Mouse (Mus musculus) neural tube, embryonic 14.5 days (tissue): ENCODE results near the gene Chchd6. TPM values are rescaled to one million over a fixed set of nuclear protein-coding genes. Genes with fewer than 3 reads are reported as not detected.

ENCODE experiments used
- ATAC-seq: fragments of 200-750 bp; cut with Nextera tagmentation; 2 replicates; pipeline ENCODE4 v1.8.0; 2017; ENCODE audit warnings: low read depth, mild to moderate bottlenecking, moderate TSS enrichment, moderate library complexity
- H3K27ac ChIP-seq: fragments of 300-500 bp; sonication (generic); 2 replicates; pipeline ENCODE4 v1.5.1; 2014; ENCODE audit warnings: low read depth, mild to moderate bottlenecking, control low read depth, low read length, moderate library complexity, mixed read lengths
- H3K27me3 ChIP-seq: fragments of 300-500 bp; sonication (generic); 2 replicates; pipeline ENCODE4 v1.6.1; 2014; ENCODE audit warnings: low read length; ENCODE audit not compliant: control insufficient read depth, insufficient read depth
- H3K36me3 ChIP-seq: fragments of 300-500 bp; sonication (generic); 2 replicates; pipeline ENCODE4 v1.6.1; 2014; ENCODE audit warnings: low read length, mixed read lengths; ENCODE audit not compliant: control insufficient read depth, insufficient read depth
- H3K4me1 ChIP-seq: fragments of 300-500 bp; sonication (generic); 2 replicates; pipeline ENCODE4 v1.6.1; 2014; ENCODE audit warnings: low read length; ENCODE audit not compliant: control insufficient read depth, insufficient read depth
- H3K4me2 ChIP-seq: fragments of 300-500 bp; sonication (generic); 2 replicates; pipeline ENCODE4 v1.6.1; 2014; ENCODE audit warnings: mild to moderate bottlenecking, low read depth, low read length, control low read depth
- H3K4me3 ChIP-seq: fragments of 300-500 bp; sonication (generic); 2 replicates; pipeline ENCODE4 v1.5.1; 2014; ENCODE audit warnings: low read depth, low read length, control low read depth, mixed read lengths
- H3K9ac ChIP-seq: fragments of 300-500 bp; sonication (generic); replicated peaks from 2 replicates; pipeline ENCODE4 v1.6.1; 2014; ENCODE audit warnings: low read depth, mild to moderate bottlenecking, control low read depth, low read length, mixed read lengths
- H3K9me3 ChIP-seq: fragments of 300-500 bp; sonication (generic); 2 replicates; pipeline ENCODE4 v1.6.1; 2016; ENCODE audit warnings: low read length; ENCODE audit not compliant: control insufficient read depth
- WGBS: fragments of 180-500 bp; shearing (Covaris S2); extraction: QIAGEN DNeasy Blood & Tissue Kit; methylation state at CpG from one replicate; pipeline ENCODE4 v1.1.7; 2014; 5-methylcytosine and 5-hydroxymethylcytosine counted together
- polyA plus RNA-seq: library from polyadenylated mRNA; unstranded; fragments of >200 nt; fragmentation: Nextera tagmentation; extraction: Ambion mirVana; gene quantifications from 2 replicates; pipeline ENCODE4 v1.2.1, GENCODE M21; 2014

The Chchd6 gene
- polyA plus RNA-seq, 1 experiment from 2014 or later = 218 TPM

DNA sequence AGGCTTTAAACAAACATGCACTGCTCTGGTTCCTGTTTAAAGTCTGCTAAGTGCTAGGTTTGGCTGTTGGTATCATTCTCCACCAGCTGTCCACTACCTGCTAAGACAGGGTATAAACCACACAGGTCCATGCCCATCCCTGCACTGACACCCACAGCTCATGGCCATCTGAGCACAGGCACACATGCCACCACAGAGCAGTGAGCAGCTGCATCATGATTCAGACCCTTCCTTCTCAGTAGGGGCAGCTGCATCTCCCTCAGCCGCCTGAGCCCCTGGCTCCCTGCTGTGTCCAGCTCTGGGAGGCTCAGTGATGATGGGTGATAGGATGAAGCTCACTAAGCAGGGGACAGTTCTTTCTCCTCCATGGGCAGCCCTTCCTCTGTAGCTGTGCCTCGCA lies 217.2 kb downstream of the Chchd6 start:
- Histone ChIP-seq H3K4me2 (no peak overlapping the region), H3K27me3 (no peaks in the 10 kb centered on the region), H3K9me3 (no peaks in the 10 kb centered on the region), H3K36me3 (no peaks in the 10 kb centered on the region), H3K4me1 (no peaks in the 10 kb centered on the region), H3K9ac (no peak overlapping the region), H3K27ac (no peak overlapping the region), H3K4me3 (no peak overlapping the region)
- no peak for ATAC-seq
- 65% methylated on average over 2 of the region's 2 CpGs for WGBS

DNA sequence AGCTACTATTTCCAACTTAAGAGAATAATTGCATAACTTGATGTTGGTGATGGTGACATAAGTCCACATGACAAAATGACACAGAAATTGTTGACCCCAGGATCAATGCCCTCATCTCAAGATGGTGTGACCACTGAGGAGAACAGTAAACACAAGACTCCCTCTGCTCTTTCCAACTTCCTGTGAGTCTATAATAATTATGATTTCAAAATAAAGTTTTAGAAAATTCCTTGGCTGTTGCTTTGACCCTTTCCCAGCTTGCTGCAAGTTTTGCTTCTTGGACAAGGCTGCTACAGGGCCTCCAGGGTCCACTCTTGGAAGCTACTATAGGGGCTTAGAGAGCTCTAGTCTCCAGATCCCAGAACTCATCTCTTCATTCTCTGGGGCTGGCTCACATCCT lies 226.6 kb downstream of the Chchd6 start:
- Histone ChIP-seq H3K4me3 (no peak overlapping the region), H3K36me3 (no peaks in the 10 kb centered on the region), H3K27ac (no peak overlapping the region), H3K27me3 (no peaks in the 10 kb centered on the region), H3K4me1 (no peaks in the 10 kb centered on the region), H3K4me2 (no peak overlapping the region), H3K9ac (no peak overlapping the region), H3K9me3 (no peaks in the 10 kb centered on the region)
- ATAC-seq = no peak

DNA sequence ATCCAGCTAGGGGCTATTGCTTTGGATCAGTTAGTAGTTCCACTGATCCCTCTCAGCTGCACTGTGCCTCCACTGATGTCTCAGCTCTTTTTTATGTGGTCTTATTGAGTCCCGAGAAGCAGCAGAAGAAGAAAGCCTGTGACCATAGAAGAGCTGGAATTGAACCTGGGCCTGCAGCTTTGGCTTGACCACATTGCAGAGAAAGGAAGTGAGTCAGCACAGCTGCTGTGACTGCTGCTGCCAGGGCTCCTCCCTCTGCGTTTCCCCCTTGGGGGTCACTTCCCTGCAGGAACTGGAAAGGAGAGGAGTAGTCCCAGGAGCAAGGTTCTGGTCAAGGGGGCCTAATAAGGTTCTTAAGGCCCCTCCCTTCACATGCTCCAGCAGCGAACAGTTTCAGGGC lies 231.1 kb downstream of the Chchd6 start:
- H3K9ac ChIP-seq = no peak overlapping the region
- 69% methylated on average over 3 of the region's 3 CpGs for WGBS
- ATAC-seq = no peak
- H3K27me3 ChIP-seq = no peaks in the 10 kb centered on the region
- H3K4me3 ChIP-seq = no peak overlapping the region
- H3K4me2 ChIP-seq = no peak overlapping the region
- H3K4me1 ChIP-seq = peaks cover 18% of the 10 kb centered on the region
- H3K27ac ChIP-seq = no peak overlapping the region
- no peaks in the 10 kb centered on the region for H3K9me3 ChIP-seq
- H3K36me3 ChIP-seq = no peaks in the 10 kb centered on the region

DNA sequence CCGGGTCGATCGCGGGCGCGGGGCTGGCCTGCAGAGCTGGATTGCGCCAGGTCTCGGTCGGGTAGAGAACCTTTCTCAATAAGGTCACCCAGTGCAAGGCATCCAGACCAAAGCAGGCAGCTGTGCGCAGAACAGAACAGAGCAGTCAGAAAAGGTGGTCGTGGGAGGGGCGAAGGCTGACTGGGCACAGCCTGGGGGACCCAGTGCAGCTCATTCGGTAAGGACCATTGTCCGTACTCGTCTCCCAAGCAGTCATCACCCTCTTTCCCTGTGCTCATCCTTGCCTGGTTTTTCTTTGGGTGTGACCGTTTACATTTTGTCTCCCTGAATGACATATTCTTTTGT lies 232.4 kb downstream of the Chchd6 start:
- H3K27ac ChIP-seq = peak overlapping the region; percentile 23; the same call in 1 of the 2 replicates
- H3K27me3 ChIP-seq = no peaks in the 10 kb centered on the region
- H3K9me3 ChIP-seq = no peaks in the 10 kb centered on the region
- 3% methylated on average over 16 of the region's 16 CpGs for WGBS
- H3K4me2 ChIP-seq = peak overlapping the region; percentile 92
- peak overlapping the region; percentile 99 for H3K4me3 ChIP-seq
- peaks cover 31% of the 10 kb centered on the region for H3K4me1 ChIP-seq
- H3K9ac ChIP-seq = peak overlapping the region; percentile 58
- no peaks in the 10 kb centered on the region for H3K36me3 ChIP-seq
- peak; percentile 44; the same call in 1 of the 2 replicates for ATAC-seq

GRCm38 (mm10) chr6:89362281-89363106 lies 233.0 kb downstream of the Chchd6 start, which contains the start of gene Plxna1:
TSS of gene Plxna1 (minus strand) at chr6:89362620.
- Histone ChIP-seq H3K9me3 (no peaks in the 10 kb centered on the region), H3K27ac (peak within 1 kb of the TSS; percentile 82), H3K36me3 (no peaks in the 10 kb centered on the region), H3K4me1 (peaks cover 31% of the 10 kb centered on the region), H3K4me3 (peak within 1 kb of the TSS; percentile 99), H3K27me3 (no peaks in the 10 kb centered on the region), H3K4me2 (peak within 1 kb of the TSS; percentile 92), H3K9ac (peak within 1 kb of the TSS; percentile 95)
- 1% methylated on average over 94 of the region's 110 CpGs for WGBS
- ATAC-seq = peak; percentile 80

- H3K27ac ChIP-seq = peak overlapping the region; percentile 82
- no peaks in the 10 kb centered on the region for H3K9me3 ChIP-seq
- peak; percentile 26 for ATAC-seq
- under 1% methylated on average over 61 of the region's 80 CpGs for WGBS
- peaks cover 31% of the 10 kb centered on the region for H3K4me1 ChIP-seq
- H3K4me3 ChIP-seq = peak overlapping the region; percentile 99
- H3K9ac ChIP-seq = peak overlapping the region; percentile 95
- peak overlapping the region; percentile 89 for H3K4me2 ChIP-seq
- no peaks in the 10 kb centered on the region; the same call in 1 of the 2 replicates for H3K36me3 ChIP-seq
- H3K27me3 ChIP-seq = no peaks in the 10 kb centered on the region
These were observed 233.8 kb downstream of the Chchd6 start for GRCm38 (mm10) chr6:89361418-89362280.

DNA sequence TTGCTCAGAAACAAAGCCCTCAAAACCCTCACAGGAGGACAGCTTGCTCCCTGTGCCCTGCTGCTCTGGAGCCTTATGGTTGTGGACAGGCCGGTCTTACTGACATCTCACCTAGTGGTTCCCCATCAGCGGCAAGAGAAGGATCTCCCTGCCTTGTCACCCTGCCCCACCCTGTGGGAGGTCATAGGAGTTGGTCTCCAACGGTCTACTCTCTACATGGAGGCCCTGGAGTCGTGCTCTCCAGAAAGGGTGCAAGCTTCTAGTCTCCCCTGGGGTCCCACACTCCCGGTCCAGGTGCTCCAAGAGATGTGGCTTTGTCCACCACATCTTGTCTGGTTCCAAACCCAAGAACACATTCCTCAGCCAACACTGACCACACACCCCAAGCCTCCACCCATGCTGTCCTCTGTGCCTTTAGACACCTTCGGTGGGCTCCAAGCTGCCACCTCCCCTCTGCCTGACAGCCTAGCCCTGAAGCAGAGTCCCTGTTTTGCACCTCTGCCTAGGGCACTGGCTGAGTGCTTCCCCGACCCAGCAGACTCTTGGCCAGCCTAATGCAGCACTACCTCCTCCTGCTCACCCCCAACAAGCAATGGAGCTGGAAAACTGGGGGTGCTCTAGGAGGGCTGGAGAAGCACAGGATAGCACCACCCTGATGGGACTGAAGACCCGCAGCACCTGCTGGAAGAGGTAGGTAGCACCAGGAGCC lies 234.6 kb downstream of the Chchd6 start:
- Histone ChIP-seq H3K27ac (peak overlapping the region; percentile 82), H3K4me1 (peaks cover 33% of the 10 kb centered on the region), H3K9ac (peak overlapping the region; percentile 95), H3K27me3 (no peaks in the 10 kb centered on the region), H3K4me2 (peak overlapping the region; percentile 89), H3K36me3 (no peaks in the 10 kb centered on the region; the same call in 1 of the 2 replicates), H3K4me3 (peak overlapping the region; percentile 99), H3K9me3 (no peaks in the 10 kb centered on the region)
- peak; percentile 16 for ATAC-seq
- 39% methylated on average over 8 of the region's 8 CpGs for WGBS

DNA sequence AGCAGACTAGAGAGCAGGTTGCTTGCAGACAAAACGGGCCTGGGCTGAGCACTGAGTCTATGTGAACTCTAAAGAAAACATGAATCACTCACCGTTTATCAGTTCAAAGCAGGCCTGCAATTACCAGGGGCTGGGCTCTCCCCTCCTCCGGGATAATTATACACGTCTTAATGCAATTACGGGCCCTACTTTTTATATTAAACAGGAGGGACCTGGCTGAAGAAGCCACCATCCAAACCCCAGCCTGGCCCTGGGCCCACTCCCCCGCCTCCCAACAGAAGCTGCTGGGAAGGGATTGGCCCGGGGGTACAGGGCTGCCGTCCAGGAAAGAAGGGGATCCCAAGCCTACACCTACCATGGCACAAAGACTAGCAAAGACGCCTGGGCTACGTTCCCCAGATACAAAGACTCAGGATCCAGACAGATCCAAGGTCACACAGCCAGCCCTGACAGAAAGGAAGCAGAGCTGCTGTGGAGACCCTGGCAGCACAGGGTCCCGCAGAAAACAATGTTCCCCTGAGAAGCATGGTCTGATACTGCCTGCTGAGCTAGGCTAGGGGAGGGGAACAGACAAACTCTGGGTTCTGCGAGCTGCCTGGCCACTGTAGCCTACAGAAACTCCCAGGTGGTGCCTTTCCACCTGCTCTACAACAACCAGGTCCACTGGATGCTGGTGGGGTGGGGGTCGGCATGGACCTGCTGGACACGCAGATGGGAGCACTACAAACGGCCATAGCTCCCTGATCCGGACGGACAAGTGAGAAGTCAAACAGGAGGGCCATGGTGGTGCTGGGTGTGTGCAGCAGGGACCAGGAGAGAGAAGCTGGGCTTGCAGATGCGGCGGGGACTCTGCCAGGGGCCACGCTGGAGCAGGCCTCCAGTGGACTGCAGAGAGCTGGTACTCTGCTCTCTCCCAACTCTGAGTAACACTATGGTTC lies 235.4 kb downstream of the Chchd6 start:
- H3K27me3 ChIP-seq = no peaks in the 10 kb centered on the region
- no peak for ATAC-seq
- peaks cover under 1% of the 10 kb centered on the region; the same call in 1 of the 2 replicates for H3K36me3 ChIP-seq
- 43% methylated on average over 20 of the region's 20 CpGs for WGBS
- H3K4me3 ChIP-seq = peak overlapping the region; percentile 99
- peaks cover 39% of the 10 kb centered on the region for H3K4me1 ChIP-seq
- H3K4me2 ChIP-seq = peak overlapping the region; percentile 89
- H3K27ac ChIP-seq = 0 out of 2 replicates have a peak overlapping the region, but pooled peaks have one; percentile 39
- H3K9me3 ChIP-seq = no peaks in the 10 kb centered on the region
- peak overlapping the region; percentile 95 for H3K9ac ChIP-seq
